Mouse (Mus musculus): ENCODE results near the gene 1110051M20Rik. TPM values are rescaled to one million over a fixed set of nuclear protein-coding genes. Genes with fewer than 3 reads are reported as not detected.
A peak's percentile ranks its signal among the peaks of the same experiment; 100 is the strongest.

Gene 1110051M20Rik
- polyA plus RNA-seq, 1 experiment from 2014 or later, result 66.9 TPM

- no peak for ATAC-seq (ENCODE audit: insufficient number of reproducible peaks, insufficient read depth, low FRiP score, low TSS enrichment, low read depth)
- 81% methylated on average over 6 of the region's 6 CpGs for WGBS
Measured at GRCm38 (mm10) chr2:91383294-91383693, 61.2 kb downstream of the 1110051M20Rik start.

DNA sequence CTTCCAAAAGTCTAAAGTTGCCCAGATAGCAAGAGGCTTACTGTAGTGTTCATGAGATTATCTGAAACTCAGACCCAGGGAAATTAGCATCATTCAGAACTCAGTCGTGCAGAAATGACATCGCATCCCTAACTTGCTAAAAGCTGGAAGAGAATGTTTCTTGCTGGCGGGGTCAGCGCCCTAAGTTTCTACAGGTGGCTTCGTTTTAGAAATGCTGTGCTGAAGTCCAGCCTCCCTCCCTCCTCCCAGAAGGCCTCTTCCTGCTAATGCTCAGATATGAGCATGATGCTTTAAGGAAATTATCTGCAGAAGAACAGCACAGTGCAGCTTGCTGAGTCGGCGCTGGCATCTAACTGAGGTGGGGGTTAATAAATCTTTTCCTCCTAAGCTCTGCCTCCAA is 67.5 kb downstream of the 1110051M20Rik start:
- Histone ChIP-seq H3K27ac (no peak overlapping the region), H3K9ac (no peak overlapping the region), H3K4me3 (no peak overlapping the region), H3K4me2 (no peak overlapping the region), H3K9me3 (no peaks in the 10 kb centered on the region), H3K36me3 (no peaks in the 10 kb centered on the region), H3K4me1 (peaks cover 12% of the 10 kb centered on the region), H3K27me3 (no peaks in the 10 kb centered on the region)
- ATAC-seq (ENCODE audit: insufficient number of reproducible peaks, insufficient read depth, low FRiP score, low TSS enrichment, low read depth), result no peak
- 20% methylated on average over 7 of the region's 7 CpGs for WGBS

More at GRCm38 (mm10) chr2:91383294-91383693, 61.2 kb downstream of the 1110051M20Rik start:
- Histone ChIP-seq H3K9ac (no peak overlapping the region), H3K36me3 (no peaks in the 10 kb centered on the region), H3K27ac (no peak overlapping the region), H3K9me3 (no peaks in the 10 kb centered on the region), H3K4me1 (peaks cover 24% of the 10 kb centered on the region), H3K4me2 (no peak overlapping the region), H3K27me3 (no peaks in the 10 kb centered on the region), H3K4me3 (no peak overlapping the region)

DNA sequence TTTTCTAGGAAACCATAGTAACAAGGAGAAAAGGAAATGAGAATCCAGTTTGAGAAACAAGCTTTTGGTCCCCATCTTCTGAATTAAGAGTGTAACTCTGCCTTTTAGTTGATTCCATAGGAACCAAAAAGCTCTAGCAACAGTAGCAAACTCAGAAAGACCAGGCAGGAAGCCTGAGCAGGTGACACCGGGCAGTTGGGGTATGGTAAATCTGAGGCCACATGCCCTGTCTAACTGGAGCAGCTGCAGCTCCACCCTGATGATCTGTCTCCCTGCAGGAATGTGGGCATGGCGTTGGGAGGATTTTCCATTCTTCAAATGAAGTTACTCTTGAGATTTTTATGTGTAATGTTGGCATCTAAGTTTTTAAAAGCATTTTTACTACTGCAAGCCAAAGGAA is 74.2 kb downstream of the 1110051M20Rik start:
- 70% methylated on average over 2 of the region's 2 CpGs for WGBS
- no peak overlapping the region for H3K9ac ChIP-seq
- no peak for ATAC-seq (ENCODE audit: insufficient number of reproducible peaks, insufficient read depth, low FRiP score, low TSS enrichment, low read depth)
- H3K4me1 ChIP-seq, result no peaks in the 10 kb centered on the region
- H3K4me2 ChIP-seq, result no peak overlapping the region
- peaks cover 7% of the 10 kb centered on the region; the same call in 1 of the 2 replicates for H3K36me3 ChIP-seq
- no peak overlapping the region for H3K27ac ChIP-seq
- no peaks in the 10 kb centered on the region for H3K27me3 ChIP-seq
- H3K9me3 ChIP-seq, result peaks cover 5% of the 10 kb centered on the region; the same call in 1 of the 2 replicates
- H3K4me3 ChIP-seq, result no peak overlapping the region

DNA sequence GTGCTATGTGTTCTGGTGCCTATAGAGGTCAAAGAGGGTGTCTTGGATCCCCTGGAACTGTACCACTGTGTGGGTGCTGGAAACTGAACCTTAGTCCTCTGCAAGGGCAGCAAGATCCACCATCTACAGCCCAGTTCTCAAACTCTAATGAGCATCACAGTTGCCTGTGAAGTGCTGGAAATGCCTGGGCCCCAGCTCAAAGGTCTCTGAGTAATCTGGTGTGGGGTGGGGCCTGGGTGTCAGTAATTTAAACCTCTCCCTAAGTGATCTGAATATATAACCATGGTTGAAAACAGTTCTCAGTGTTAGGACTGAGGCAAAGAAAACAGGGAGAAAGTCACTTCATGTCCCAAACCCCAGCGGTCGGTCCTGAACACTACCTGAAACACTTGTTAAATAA is 81.2 kb downstream of the 1110051M20Rik start:
- 73% methylated on average over 2 of the region's 2 CpGs for WGBS
- Histone ChIP-seq H3K4me2 (no peak overlapping the region), H3K4me3 (no peak overlapping the region), H3K4me1 (peaks cover 7% of the 10 kb centered on the region; the same call in 1 of the 2 replicates), H3K9me3 (peaks cover 5% of the 10 kb centered on the region; the same call in 1 of the 2 replicates), H3K9ac (no peak overlapping the region), H3K27me3 (no peaks in the 10 kb centered on the region), H3K27ac (no peak overlapping the region), H3K36me3 (peaks cover 7% of the 10 kb centered on the region; the same call in 1 of the 2 replicates)
- ATAC-seq (ENCODE audit: insufficient number of reproducible peaks, insufficient read depth, low FRiP score, low TSS enrichment, low read depth), result no peak

GRCm38 (mm10) chr2:91361068-91361528 is 83.4 kb downstream of the 1110051M20Rik start:
- Histone ChIP-seq H3K4me3 (no peak overlapping the region), H3K9ac (peak overlapping the region; percentile 2; the same call in 1 of the 2 replicates), H3K27ac (peak overlapping the region; percentile 28; the same call in 1 of the 2 replicates), H3K4me2 (no peak overlapping the region), H3K4me1 (peaks cover 7% of the 10 kb centered on the region; the same call in 1 of the 2 replicates), H3K36me3 (no peaks in the 10 kb centered on the region), H3K9me3 (no peaks in the 10 kb centered on the region), H3K27me3 (no peaks in the 10 kb centered on the region)
- 26% methylated on average over 4 of the region's 4 CpGs for whole genome bisulfite sequencing
- ATAC-seq (ENCODE audit: insufficient number of reproducible peaks, insufficient read depth, low FRiP score, low TSS enrichment, low read depth), result no peak

DNA sequence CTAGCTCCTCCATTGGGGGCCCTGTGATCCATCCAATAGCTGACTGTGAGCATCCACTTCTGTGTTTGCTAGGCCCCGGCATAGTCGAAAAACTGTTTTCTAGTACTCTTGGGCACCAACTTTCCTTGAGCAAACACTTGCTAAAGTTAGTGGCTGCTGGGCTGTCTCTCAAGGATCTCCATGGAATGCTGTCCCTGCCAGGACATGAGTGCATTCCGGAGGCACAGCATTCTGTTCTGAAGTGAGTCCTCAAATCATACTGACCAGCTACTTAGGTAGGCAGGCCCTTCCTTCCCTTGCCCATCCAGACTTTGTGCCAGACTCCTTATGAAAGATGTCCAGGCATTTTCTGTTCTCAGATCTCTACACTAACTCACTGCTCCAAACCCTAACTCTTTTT is 88.7 kb downstream of the 1110051M20Rik start:
- H3K4me2 ChIP-seq, result no peak overlapping the region
- no peak overlapping the region for H3K4me3 ChIP-seq
- no peak overlapping the region for H3K27ac ChIP-seq
- H3K9ac ChIP-seq, result no peak overlapping the region
- no peaks in the 10 kb centered on the region for H3K36me3 ChIP-seq
- peaks cover 7% of the 10 kb centered on the region; the same call in 1 of the 2 replicates for H3K4me1 ChIP-seq
- ATAC-seq (ENCODE audit: insufficient number of reproducible peaks, insufficient read depth, low FRiP score, low TSS enrichment, low read depth), result no peak
- H3K9me3 ChIP-seq, result no peaks in the 10 kb centered on the region
- H3K27me3 ChIP-seq, result no peaks in the 10 kb centered on the region
- 88% methylated on average over 3 of the region's 3 CpGs for WGBS

GRCm38 (mm10) chr2:91354727-91355403 is 89.6 kb downstream of the 1110051M20Rik start:
- Histone ChIP-seq H3K36me3 (no peaks in the 10 kb centered on the region), H3K4me3 (no peak overlapping the region), H3K27me3 (no peaks in the 10 kb centered on the region), H3K9ac (no peak overlapping the region), H3K4me2 (no peak overlapping the region), H3K9me3 (no peaks in the 10 kb centered on the region), H3K27ac (no peak overlapping the region), H3K4me1 (0 out of 2 replicates have a peak, but pooled peaks cover 4% of the 10 kb centered on the region)
- 63% methylated on average over 6 of the region's 6 CpGs for WGBS
- ATAC-seq (ENCODE audit: insufficient number of reproducible peaks, insufficient read depth, low FRiP score, low TSS enrichment, low read depth), result no peak

DNA sequence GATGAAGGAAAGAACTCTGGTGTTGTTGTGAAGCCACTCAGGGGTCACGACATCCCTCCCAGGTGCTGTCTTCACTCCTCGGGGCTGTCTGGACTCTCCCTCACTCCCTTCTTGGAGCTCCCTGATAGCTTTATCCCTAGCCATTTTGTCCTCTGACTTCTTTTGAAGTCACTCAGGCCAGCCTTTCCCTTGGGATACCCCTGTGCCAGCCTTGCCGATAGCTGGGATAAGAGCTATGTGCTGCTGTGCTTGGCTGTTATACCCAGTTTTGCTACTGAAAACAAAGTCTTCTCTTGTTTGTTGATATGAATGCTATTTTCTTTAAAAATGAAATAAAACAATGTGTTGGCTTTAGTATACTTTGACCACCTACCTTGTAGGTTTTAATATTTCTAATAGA is 90.7 kb downstream of the 1110051M20Rik start:
- WGBS, result 35% methylated on average over 3 of the region's 3 CpGs
- Histone ChIP-seq H3K4me2 (no peak overlapping the region), H3K9me3 (no peaks in the 10 kb centered on the region), H3K27me3 (no peaks in the 10 kb centered on the region), H3K4me1 (0 out of 2 replicates have a peak, but pooled peaks cover 4% of the 10 kb centered on the region), H3K36me3 (no peaks in the 10 kb centered on the region), H3K9ac (no peak overlapping the region), H3K4me3 (no peak overlapping the region), H3K27ac (no peak overlapping the region)
- ATAC-seq (ENCODE audit: insufficient number of reproducible peaks, insufficient read depth, low FRiP score, low TSS enrichment, low read depth), result no peak

DNA sequence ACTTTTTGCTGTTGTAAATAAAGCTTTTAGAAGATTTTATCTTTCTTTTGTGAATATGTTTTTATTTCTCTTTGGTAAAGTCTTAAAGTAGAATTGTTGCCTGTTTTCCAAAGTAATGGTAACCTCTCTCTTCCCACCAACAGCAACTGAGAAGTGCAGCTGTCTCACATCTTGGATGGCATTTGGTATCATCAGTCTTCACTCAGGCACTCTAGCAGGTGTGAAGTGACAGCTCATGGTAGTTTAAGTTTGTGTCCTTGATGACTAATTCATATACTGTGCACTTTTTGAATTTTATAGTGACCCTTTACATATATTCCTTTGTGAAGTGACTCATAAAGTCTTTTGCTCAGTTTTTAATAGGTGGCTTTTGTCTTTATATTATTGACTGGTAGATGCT is 92.7 kb downstream of the 1110051M20Rik start:
- Histone ChIP-seq H3K9me3 (no peaks in the 10 kb centered on the region), H3K27me3 (no peaks in the 10 kb centered on the region), H3K4me1 (0 out of 2 replicates have a peak, but pooled peaks cover 4% of the 10 kb centered on the region), H3K4me3 (no peak overlapping the region), H3K36me3 (no peaks in the 10 kb centered on the region), H3K27ac (no peak overlapping the region), H3K4me2 (no peak overlapping the region), H3K9ac (no peak overlapping the region)
- ATAC-seq (ENCODE audit: insufficient number of reproducible peaks, insufficient read depth, low FRiP score, low TSS enrichment, low read depth), result no peak

DNA sequence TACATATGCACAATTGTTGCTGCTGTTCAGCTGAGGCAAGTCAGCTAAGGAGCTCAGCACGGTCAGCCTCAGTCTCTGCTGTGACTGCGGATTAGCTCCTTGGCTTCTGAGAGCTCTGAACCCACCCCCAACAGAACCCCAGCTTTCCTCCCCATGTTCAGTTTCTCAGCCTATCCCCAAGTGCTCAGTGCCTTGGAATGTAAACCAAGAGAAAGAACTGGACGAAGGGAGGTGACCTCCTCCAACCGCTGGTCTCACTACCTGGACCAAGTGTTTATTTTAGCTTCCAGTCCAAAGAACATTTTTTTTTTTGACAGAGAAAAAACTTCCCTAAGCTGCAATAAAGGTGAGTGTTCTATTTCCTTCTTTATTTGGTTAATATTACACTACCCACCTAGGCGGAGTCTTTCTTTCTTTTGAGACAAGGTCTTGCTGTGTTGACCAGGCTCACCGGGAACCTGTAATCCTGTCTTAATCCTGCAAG is 94.5 kb downstream of the 1110051M20Rik start:
- Histone ChIP-seq H3K9me3 (no peaks in the 10 kb centered on the region), H3K9ac (no peak overlapping the region), H3K4me2 (no peak overlapping the region), H3K4me3 (no peak overlapping the region), H3K27ac (no peak overlapping the region), H3K4me1 (0 out of 2 replicates have a peak, but pooled peaks cover 3% of the 10 kb centered on the region), H3K27me3 (no peaks in the 10 kb centered on the region), H3K36me3 (no peaks in the 10 kb centered on the region)
- no peak for ATAC-seq (ENCODE audit: insufficient number of reproducible peaks, insufficient read depth, low FRiP score, low TSS enrichment, low read depth)
- WGBS, result 66% methylated on average over 6 of the region's 6 CpGs

- no peak overlapping the region for H3K9ac ChIP-seq
- H3K27me3 ChIP-seq, result no peaks in the 10 kb centered on the region
- no peak overlapping the region for H3K4me3 ChIP-seq
- 0 out of 2 replicates have a peak, but pooled peaks cover 3% of the 10 kb centered on the region for H3K36me3 ChIP-seq
- no peaks in the 10 kb centered on the region for H3K9me3 ChIP-seq
- no peak overlapping the region for H3K4me2 ChIP-seq
- H3K27ac ChIP-seq, result no peak overlapping the region
- ATAC-seq (ENCODE audit: insufficient number of reproducible peaks, insufficient read depth, low FRiP score, low TSS enrichment, low read depth), result no peak
- H3K4me1 ChIP-seq, result no peaks in the 10 kb centered on the region
- WGBS, result 79% methylated on average over 4 of the region's 4 CpGs
Measured at GRCm38 (mm10) chr2:91348936-91349335, 95.6 kb downstream of the 1110051M20Rik start.

- WGBS, result 86% methylated on average over 1 of the region's 1 CpGs
- Histone ChIP-seq H3K36me3 (peaks cover 12% of the 10 kb centered on the region; the same call in 1 of the 2 replicates), H3K4me1 (no peaks in the 10 kb centered on the region), H3K27me3 (no peaks in the 10 kb centered on the region), H3K4me2 (no peak overlapping the region), H3K4me3 (no peak overlapping the region), H3K27ac (no peak overlapping the region), H3K9me3 (no peaks in the 10 kb centered on the region), H3K9ac (no peak overlapping the region)
- ATAC-seq (ENCODE audit: insufficient number of reproducible peaks, insufficient read depth, low FRiP score, low TSS enrichment, low read depth), result no peak
Measured at GRCm38 (mm10) chr2:91345644-91346043, 98.9 kb downstream of the 1110051M20Rik start.
